Mouse (Mus musculus) cerebellum, adult 2 months (tissue): ENCODE measurements around the gene Olfr1367. TPM values are rescaled to one million over a fixed set of nuclear protein-coding genes. Genes with fewer than 3 reads are reported as not detected.
A peak's percentile ranks its signal among the peaks of the same experiment; 100 is the strongest.

Source experiments
- DNase-seq, 2 experiments: peaks; one replicate each; pipeline ENCODE4 v3.0.0; 2021
- H3K27ac ChIP-seq: fragments of 200-500 bp; 2 replicates; pipeline ENCODE4 v1.5.1; 2012; ENCODE audit warnings: low read length, control low read depth, inconsistent platforms; ENCODE audit not compliant: insufficient read depth
- H3K27me3 ChIP-seq: fragments of 200-500 bp; 2 replicates; pipeline ENCODE4 v1.6.1; 2012; ENCODE audit warnings: inconsistent platforms, mild to moderate bottlenecking, low read length, moderate library complexity; ENCODE audit not compliant: control insufficient read depth, insufficient read depth
- H3K4me1 ChIP-seq: fragments of 200-500 bp; 2 replicates; pipeline ENCODE4 v1.6.1; 2011; ENCODE audit warnings: low read length; ENCODE audit not compliant: control insufficient read depth, insufficient read depth
- H3K4me3 ChIP-seq: fragments of 200-500 bp; replicated peaks from 2 replicates; pipeline ENCODE3; 2011; ENCODE audit warnings: mild to moderate bottlenecking, low read depth, low read length, control low read depth; ENCODE audit not compliant: insufficient read depth
- CTCF ChIP-seq: fragments of 200-500 bp; IDR thresholded peaks from 2 replicates; pipeline ENCODE4 v1.5.1; 2011; ENCODE audit warnings: low read depth, mild to moderate bottlenecking, control low read depth, low read length, moderate library complexity, borderline replicate concordance; ENCODE audit not compliant: insufficient read depth
- POLR2A ChIP-seq: fragments of 200-500 bp; IDR thresholded peaks from 2 replicates; pipeline ENCODE4 v1.6.1; 2011; ENCODE audit warnings: low read length, control low read depth, borderline replicate concordance; ENCODE audit not compliant: insufficient read depth
- WGBS: fragments of 180-500 bp; shearing (Covaris S2); methylation state at CpG from one replicate; pipeline ENCODE4 v1.1.7; 2018; 5-methylcytosine and 5-hydroxymethylcytosine counted together
- polyA plus RNA-seq: library from polyadenylated mRNA; depleted of rRNA; stranded (reverse); fragments of >200 nt; gene quantifications from 2 replicates; pipeline ENCODE4 v1.2.3, GENCODE M21; 2012

The Olfr1367 gene
- polyA plus RNA-seq, 1 experiment = not detected

DNA sequence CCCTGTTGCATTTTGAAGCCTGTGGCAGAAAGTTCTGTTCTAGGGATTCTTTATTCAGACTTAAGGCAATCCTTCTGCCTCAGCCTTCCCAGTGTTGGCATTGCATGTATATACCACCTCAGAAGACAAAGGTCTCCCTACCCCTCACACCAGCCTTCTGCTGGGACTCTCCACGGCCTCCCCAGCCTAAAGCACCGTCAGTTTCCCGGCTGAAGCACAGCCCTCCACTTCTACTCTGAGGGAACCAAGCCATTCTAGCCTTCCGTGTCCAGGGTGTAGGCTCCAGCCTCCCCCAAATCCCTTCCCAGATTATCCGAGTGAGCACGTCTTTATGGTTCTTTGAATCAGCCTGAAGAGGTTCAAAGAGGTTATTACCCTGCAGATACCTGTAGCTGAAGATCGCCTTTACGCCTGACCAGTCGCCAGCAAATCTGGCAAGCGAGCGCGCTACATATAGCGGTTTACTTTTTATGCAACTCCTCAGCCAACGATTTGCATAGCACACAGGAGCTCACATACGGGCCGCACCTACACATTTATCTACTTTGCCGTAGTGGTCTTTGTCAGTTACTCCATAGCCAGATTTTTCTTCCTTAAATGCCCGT is 24.7 kb upstream of the Olfr1367 start:
- WGBS = 5% methylated on average over 18 of the region's 18 CpGs
- TF ChIP-seq POLR2A (no peak), CTCF (no peak)

DNA sequence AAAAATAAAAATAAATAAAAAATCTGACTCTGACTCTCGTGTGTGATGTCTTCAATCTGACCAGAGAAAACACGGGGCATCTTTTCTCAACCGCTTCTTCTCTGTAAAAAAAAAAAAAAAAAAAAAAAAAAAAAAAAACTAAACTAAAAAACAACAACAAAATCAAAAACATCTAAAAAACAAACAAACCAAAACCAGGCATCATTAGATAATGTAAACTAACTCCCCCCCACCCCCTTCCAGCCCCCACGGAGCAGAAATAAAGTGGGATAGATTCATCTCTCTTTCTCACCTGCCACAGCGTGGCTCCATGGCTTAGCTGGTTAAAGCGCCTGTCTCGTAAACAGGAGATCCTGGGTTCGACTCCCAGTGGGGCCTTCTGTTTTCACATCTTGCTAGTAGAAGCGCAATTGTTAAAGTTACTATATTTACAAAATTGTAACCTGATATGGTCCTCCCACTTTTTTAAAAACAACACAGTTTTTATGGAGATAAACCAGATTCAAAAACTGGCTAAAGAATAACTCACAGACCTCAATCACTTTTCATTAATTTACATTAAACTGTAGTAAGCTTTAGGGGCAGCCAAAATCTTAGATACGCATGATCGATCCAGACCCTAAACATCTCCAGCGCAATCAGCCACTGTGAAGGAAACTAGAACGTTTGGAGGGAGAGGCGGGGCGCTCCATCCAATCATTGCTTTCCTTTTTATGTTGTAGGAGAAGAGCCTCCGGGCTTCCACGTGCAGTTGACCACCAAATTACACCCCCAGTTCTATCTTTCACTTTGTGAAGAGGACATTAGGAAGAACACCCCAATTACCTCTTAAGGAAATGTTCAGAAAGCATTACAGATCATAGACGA is 24.0 kb upstream of the Olfr1367 start:
- DNase-seq = peak; percentile 70 to 71
- peak overlapping the region; percentile 44 for H3K4me3 ChIP-seq
- TF ChIP-seq POLR2A (no peak), CTCF (no peak)
- H3K27ac ChIP-seq = no peak overlapping the region
- no peaks in the 10 kb centered on the region; the same call in 1 of the 2 replicates for H3K4me1 ChIP-seq
- WGBS = 18% methylated on average over 18 of the region's 18 CpGs
- no peaks in the 10 kb centered on the region; the same call in 1 of the 2 replicates for H3K27me3 ChIP-seq

More for the DNA sequence above, 24.7 kb upstream of the Olfr1367 start:
- peak overlapping the region; percentile 63 for H3K4me3 ChIP-seq
- no peak overlapping the region for H3K27ac ChIP-seq
- peak; percentile 35 to 44 for DNase-seq
- no peaks in the 10 kb centered on the region; the same call in 1 of the 2 replicates for H3K27me3 ChIP-seq
- H3K4me1 ChIP-seq = no peaks in the 10 kb centered on the region; the same call in 1 of the 2 replicates

DNA sequence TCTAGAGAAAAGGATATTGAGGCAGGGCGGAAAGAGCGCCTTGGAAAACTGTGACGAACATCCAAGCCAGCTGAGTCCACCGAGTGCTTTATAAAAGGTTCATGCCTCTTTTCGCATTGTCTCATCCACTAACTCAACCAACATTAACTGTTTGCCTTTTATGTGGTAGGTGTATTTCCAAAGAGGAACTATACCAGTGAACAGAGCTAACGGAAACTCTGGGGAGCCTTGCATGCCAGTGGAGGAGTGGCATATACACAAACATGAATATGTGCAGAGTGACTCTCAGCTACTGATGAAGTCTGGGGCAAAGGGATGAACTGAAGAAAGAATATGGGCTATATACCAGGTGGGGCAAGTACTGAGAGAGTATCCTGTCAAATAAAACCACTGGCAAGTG is 23.3 kb upstream of the Olfr1367 start:
- TF ChIP-seq POLR2A (no peak), CTCF (no peak)
- H3K4me3 ChIP-seq = no peak overlapping the region
- H3K27me3 ChIP-seq = no peaks in the 10 kb centered on the region; the same call in 1 of the 2 replicates
- no peak overlapping the region for H3K27ac ChIP-seq
- no peaks in the 10 kb centered on the region; the same call in 1 of the 2 replicates for H3K4me1 ChIP-seq
- 71% methylated on average over 6 of the region's 6 CpGs for WGBS
- no peak for DNase-seq

- Histone ChIP-seq H3K27ac (no peak overlapping the region), H3K27me3 (no peaks in the 10 kb centered on the region), H3K4me3 (no peak overlapping the region), H3K4me1 (no peaks in the 10 kb centered on the region; the same call in 1 of the 2 replicates)
- TF ChIP-seq POLR2A (no peak), CTCF (0 out of 2 replicates have a peak, but pooled peaks have one; percentile 16)
- 11% methylated on average over 4 of the region's 4 CpGs for WGBS
- peak in 1 of 2 experiments; percentile 23 for DNase-seq
These were observed 20.5 kb upstream of the Olfr1367 start for GRCm38 (mm10) chr13:21326191-21326590.

- H3K27ac ChIP-seq = no peak overlapping the region
- H3K4me1 ChIP-seq = no peaks in the 10 kb centered on the region; the same call in 1 of the 2 replicates
- peak; percentile 73 to 82 for DNase-seq
- TF ChIP-seq CTCF (peak; percentile 69), POLR2A (no peak)
- H3K4me3 ChIP-seq = peak overlapping the region; percentile 70
- under 1% methylated on average over 24 of the region's 24 CpGs for WGBS
- no peaks in the 10 kb centered on the region for H3K27me3 ChIP-seq
These were observed 20.0 kb upstream of the Olfr1367 start for GRCm38 (mm10) chr13:21326657-21327211.

DNA sequence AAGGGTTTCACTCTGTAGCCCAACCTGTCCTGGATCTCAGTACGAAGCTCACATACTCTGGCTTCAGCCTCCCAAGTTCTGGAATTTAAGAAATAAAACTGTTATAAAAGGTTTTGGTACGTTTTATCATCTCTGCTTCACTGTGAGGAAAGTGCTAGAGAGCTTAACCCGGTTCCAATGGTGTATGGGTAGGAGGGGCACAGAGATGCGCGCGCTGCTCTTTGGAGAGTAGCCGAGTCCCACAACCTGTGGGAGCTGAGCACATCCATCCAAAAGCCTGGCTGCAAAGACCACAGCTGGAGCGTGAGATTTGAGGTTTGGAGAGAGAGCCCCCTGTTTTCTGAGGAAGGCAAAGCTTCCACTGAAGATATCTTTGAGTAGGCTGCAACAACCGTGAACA is 19.3 kb upstream of the Olfr1367 start:
- DNase-seq = peak in 1 of 2 experiments; percentile 2
- 3% methylated on average over 9 of the region's 9 CpGs for WGBS
- no peak for TF ChIP-seq CTCF
- no peak for TF ChIP-seq POLR2A

DNA sequence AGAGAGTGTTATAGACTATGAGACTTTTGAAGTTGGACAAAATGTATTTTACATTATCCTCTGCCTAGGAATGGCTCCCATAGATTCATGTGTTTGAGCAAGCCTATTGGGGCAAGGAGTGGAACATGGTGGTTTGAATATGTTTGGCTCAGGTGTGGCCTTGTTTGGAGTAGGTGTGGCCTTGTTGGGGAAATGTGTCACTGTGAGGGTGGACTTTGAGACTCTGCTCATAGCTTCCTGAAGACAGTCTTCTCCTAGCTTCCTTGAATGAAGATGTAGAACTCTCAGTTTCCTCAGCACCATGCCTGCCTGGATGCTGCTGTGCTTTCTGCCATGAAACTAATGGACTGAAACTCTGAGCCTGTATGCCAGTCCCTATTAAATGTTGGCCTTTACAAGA is 3.9 kb downstream of the Olfr1367 start:
- Histone ChIP-seq H3K4me1 (no peaks in the 10 kb centered on the region), H3K27ac (no peak overlapping the region), H3K4me3 (no peak overlapping the region), H3K27me3 (no peaks in the 10 kb centered on the region; the same call in 1 of the 2 replicates)
- DNase-seq = no peak
- TF ChIP-seq CTCF = no peak
- no peak for TF ChIP-seq POLR2A

More for the DNA sequence above, 19.3 kb upstream of the Olfr1367 start:
- peak overlapping the region; percentile 1 for H3K4me3 ChIP-seq
- no peaks in the 10 kb centered on the region for H3K4me1 ChIP-seq
- H3K27ac ChIP-seq = no peak overlapping the region
- no peaks in the 10 kb centered on the region for H3K27me3 ChIP-seq
